Mouse (Mus musculus): ENCODE measurements around the gene Gm6358.
"Not testable (repeated sequence)": the region's sequence is repeated elsewhere in the genome, so short reads cannot be mapped to it uniquely, and the experiment has no call there.

The Gm6358 gene

GRCm38 (mm10) chr16:89140551-89140950 lies at the start of gene Gm6358:
TSS of gene Gm6358 (plus strand) at chr16:89140851.
- DNase-seq, result no peak

- DNase-seq, result no peak
Observed at GRCm38 (mm10) chr16:89150786-89151185, 10.1 kb downstream of the Gm6358 start, which contains the start of gene Gm10061. TSS of gene Gm10061 (plus strand) at chr16:89151086.

- DNase-seq, result no peak
Observed at GRCm38 (mm10) chr16:89157652-89158051, 17.0 kb downstream of the Gm6358 start, which contains the start of gene Gm9789. TSS of gene Gm9789 (plus strand) at chr16:89157952.

GRCm38 (mm10) chr16:89169190-89169589 lies 28.5 kb downstream of the Gm6358 start, which contains the start of gene Gm7735:
TSS of gene Gm7735 (plus strand) at chr16:89169490.
- DNase-seq, result not testable (repeated sequence)

- no peak for DNase-seq
Observed at GRCm38 (mm10) chr16:89174435-89174834, 33.8 kb downstream of the Gm6358 start, which contains the start of gene 1110057P08Rik. TSS of gene 1110057P08Rik (plus strand) at chr16:89174735.

GRCm38 (mm10) chr16:89188621-89189020 lies 48.0 kb downstream of the Gm6358 start:
- DNase-seq, result no peak
